Mouse (Mus musculus): ENCODE measurements at regions not wholly inside any gene's neighbourhood (a gene's known extent, or its start where the extent isn't known, plus 50 kb on each side); places are given as distances from the start of the nearest gene placed in this dataset.

GRCm38 (mm10) chr4:83957217-83957692, 431.9 kb downstream of the Ccdc171 start:
- no peak for ATAC-seq (ENCODE audit: insufficient number of reproducible peaks, low FRiP score, low TSS enrichment, low read depth)
- 20% methylated on average over 5 of the region's 5 CpGs for WGBS

GRCm38 (mm10) chr4:83966898-83967297, 441.6 kb downstream of the Ccdc171 start:
- no peak overlapping the region for H3K27ac ChIP-seq (replicated peaks)
- H3K4me2 ChIP-seq (replicated peaks) = no peak overlapping the region
- ATAC-seq (ENCODE audit: insufficient number of reproducible peaks, low FRiP score, low TSS enrichment, low read depth) = no peak
- H3K4me3 ChIP-seq (replicated peaks) = no peak overlapping the region
- WGBS = 71% methylated on average over 1 of the region's 1 CpGs
- no peaks in the 10 kb centered on the region for H3K9me3 ChIP-seq (replicated peaks)
- H3K27me3 ChIP-seq = no peaks in the 10 kb centered on the region
- H3K4me1 ChIP-seq = no peaks in the 10 kb centered on the region
- no peak overlapping the region for H3K9ac ChIP-seq
- H3K36me3 ChIP-seq = no peaks in the 10 kb centered on the region

More at GRCm38 (mm10) chr4:83957217-83957692, 431.9 kb downstream of the Ccdc171 start:
- Histone ChIP-seq H3K9ac (no peak overlapping the region), H3K36me3 (no peaks in the 10 kb centered on the region), H3K9me3 (replicated peaks) (no peaks in the 10 kb centered on the region), H3K27me3 (no peaks in the 10 kb centered on the region), H3K4me2 (replicated peaks) (no peak overlapping the region), H3K4me3 (replicated peaks) (no peak overlapping the region), H3K4me1 (peaks cover 6% of the 10 kb centered on the region; the same call in 1 of the 2 replicates), H3K27ac (replicated peaks) (no peak overlapping the region)

- Histone ChIP-seq H3K9ac (no peak overlapping the region), H3K9me3 (replicated peaks) (no peaks in the 10 kb centered on the region), H3K36me3 (no peaks in the 10 kb centered on the region), H3K4me3 (replicated peaks) (no peak overlapping the region), H3K27me3 (no peaks in the 10 kb centered on the region), H3K4me1 (peaks cover 4% of the 10 kb centered on the region; the same call in 1 of the 2 replicates), H3K4me2 (replicated peaks) (no peak overlapping the region), H3K27ac (replicated peaks) (no peak overlapping the region)
- WGBS = 82% methylated on average over 4 of the region's 4 CpGs
- no peak; the same call in 1 of the 2 replicates for ATAC-seq (ENCODE audit: insufficient number of reproducible peaks, low FRiP score, low TSS enrichment, low read depth)
These were observed 447.8 kb downstream of the Ccdc171 start for GRCm38 (mm10) chr4:83973162-83973561.

- H3K27ac ChIP-seq (replicated peaks) = no peak overlapping the region
- H3K9me3 ChIP-seq (replicated peaks) = no peaks in the 10 kb centered on the region
- 81% methylated on average over 7 of the region's 7 CpGs for WGBS
- H3K27me3 ChIP-seq = no peaks in the 10 kb centered on the region
- no peak for ATAC-seq (ENCODE audit: insufficient number of reproducible peaks, low FRiP score, low TSS enrichment, low read depth)
- no peak overlapping the region for H3K9ac ChIP-seq
- H3K4me1 ChIP-seq = peaks cover 8% of the 10 kb centered on the region
- H3K36me3 ChIP-seq = no peaks in the 10 kb centered on the region
- H3K4me2 ChIP-seq (replicated peaks) = no peak overlapping the region
- H3K4me3 ChIP-seq (replicated peaks) = no peak overlapping the region
These were observed 449.1 kb downstream of the Ccdc171 start for GRCm38 (mm10) chr4:83974214-83975012.

- Histone ChIP-seq H3K4me3 (replicated peaks) (no peak overlapping the region), H3K9me3 (replicated peaks) (no peaks in the 10 kb centered on the region), H3K36me3 (no peaks in the 10 kb centered on the region), H3K9ac (no peak overlapping the region), H3K27ac (replicated peaks) (no peak overlapping the region; the same call in 1 of the 2 replicates), H3K4me2 (replicated peaks) (no peak overlapping the region), H3K4me1 (peaks cover 9% of the 10 kb centered on the region), H3K27me3 (no peaks in the 10 kb centered on the region)
- ATAC-seq (ENCODE audit: insufficient number of reproducible peaks, low FRiP score, low TSS enrichment, low read depth) = no peak
- WGBS = 60% methylated on average over 5 of the region's 5 CpGs
These were observed 450.2 kb downstream of the Ccdc171 start for GRCm38 (mm10) chr4:83975569-83975968.

GRCm38 (mm10) chr4:83976067-83976466, 450.7 kb downstream of the Ccdc171 start:
- Histone ChIP-seq H3K36me3 (no peaks in the 10 kb centered on the region), H3K27ac (replicated peaks) (no peak overlapping the region; the same call in 1 of the 2 replicates), H3K4me1 (peaks cover 9% of the 10 kb centered on the region), H3K27me3 (no peaks in the 10 kb centered on the region), H3K9ac (no peak overlapping the region), H3K4me3 (replicated peaks) (no peak overlapping the region), H3K9me3 (replicated peaks) (no peaks in the 10 kb centered on the region), H3K4me2 (replicated peaks) (no peak overlapping the region)
- WGBS = 43% methylated on average over 12 of the region's 12 CpGs
- 0 out of 2 replicates have a peak, but pooled peaks have one; percentile 32 for ATAC-seq (ENCODE audit: insufficient number of reproducible peaks, low FRiP score, low TSS enrichment, low read depth)

- no peak overlapping the region for H3K4me3 ChIP-seq (replicated peaks)
- H3K4me2 ChIP-seq (replicated peaks) = no peak overlapping the region
- no peak for ATAC-seq (ENCODE audit: insufficient number of reproducible peaks, low FRiP score, low TSS enrichment, low read depth)
- no peak overlapping the region for H3K27ac ChIP-seq (replicated peaks)
- H3K27me3 ChIP-seq = no peaks in the 10 kb centered on the region
- H3K36me3 ChIP-seq = no peaks in the 10 kb centered on the region
- H3K4me1 ChIP-seq = peaks cover 9% of the 10 kb centered on the region
- WGBS = 58% methylated on average over 4 of the region's 4 CpGs
- H3K9ac ChIP-seq = no peak overlapping the region
- no peaks in the 10 kb centered on the region for H3K9me3 ChIP-seq (replicated peaks)
These were observed 453.7 kb downstream of the Ccdc171 start for GRCm38 (mm10) chr4:83979088-83979487.

- no peaks in the 10 kb centered on the region for H3K36me3 ChIP-seq
- no peak overlapping the region for H3K4me3 ChIP-seq (replicated peaks)
- H3K9ac ChIP-seq = no peak overlapping the region
- ATAC-seq (ENCODE audit: insufficient number of reproducible peaks, low FRiP score, low TSS enrichment, low read depth) = no peak
- peaks cover 31% of the 10 kb centered on the region for H3K4me1 ChIP-seq
- H3K4me2 ChIP-seq (replicated peaks) = no peak overlapping the region
- no peaks in the 10 kb centered on the region for H3K27me3 ChIP-seq
- no peak overlapping the region for H3K27ac ChIP-seq (replicated peaks)
- no peaks in the 10 kb centered on the region for H3K9me3 ChIP-seq (replicated peaks)
- 82% methylated on average over 15 of the region's 15 CpGs for WGBS
These were observed 459.5 kb downstream of the Ccdc171 start for GRCm38 (mm10) chr4:83984671-83985391.

GRCm38 (mm10) chr4:83985451-83985850, 460.1 kb downstream of the Ccdc171 start:
- H3K36me3 ChIP-seq = no peaks in the 10 kb centered on the region
- no peak overlapping the region for H3K9ac ChIP-seq
- no peak overlapping the region for H3K4me3 ChIP-seq (replicated peaks)
- no peak overlapping the region for H3K27ac ChIP-seq (replicated peaks)
- no peaks in the 10 kb centered on the region for H3K27me3 ChIP-seq
- H3K4me1 ChIP-seq = peaks cover 37% of the 10 kb centered on the region
- H3K4me2 ChIP-seq (replicated peaks) = no peak overlapping the region
- H3K9me3 ChIP-seq (replicated peaks) = no peaks in the 10 kb centered on the region
- no peak for ATAC-seq (ENCODE audit: insufficient number of reproducible peaks, low FRiP score, low TSS enrichment, low read depth)
- WGBS = 89% methylated on average over 5 of the region's 5 CpGs

- Histone ChIP-seq H3K4me1 (peaks cover 46% of the 10 kb centered on the region), H3K36me3 (no peaks in the 10 kb centered on the region), H3K4me2 (replicated peaks) (no peak overlapping the region), H3K4me3 (replicated peaks) (no peak overlapping the region), H3K9me3 (replicated peaks) (no peaks in the 10 kb centered on the region), H3K9ac (no peak overlapping the region), H3K27me3 (no peaks in the 10 kb centered on the region), H3K27ac (replicated peaks) (peak overlapping the region; percentile 71)
- no peak for ATAC-seq (ENCODE audit: insufficient number of reproducible peaks, low FRiP score, low TSS enrichment, low read depth)
- 77% methylated on average over 13 of the region's 13 CpGs for whole genome bisulfite sequencing
These were observed 461.8 kb downstream of the Ccdc171 start for GRCm38 (mm10) chr4:83986951-83987822.

GRCm38 (mm10) chr4:83987846-83988245, 462.5 kb downstream of the Ccdc171 start:
- Histone ChIP-seq H3K4me1 (peaks cover 46% of the 10 kb centered on the region), H3K9ac (no peak overlapping the region), H3K27me3 (no peaks in the 10 kb centered on the region), H3K36me3 (no peaks in the 10 kb centered on the region), H3K4me2 (replicated peaks) (0 out of 2 replicates have a peak overlapping the region, but pooled peaks have one; percentile 2), H3K9me3 (replicated peaks) (no peaks in the 10 kb centered on the region), H3K4me3 (replicated peaks) (no peak overlapping the region), H3K27ac (replicated peaks) (peak overlapping the region; percentile 71)
- 39% methylated on average over 11 of the region's 12 CpGs for WGBS
- ATAC-seq (ENCODE audit: insufficient number of reproducible peaks, low FRiP score, low TSS enrichment, low read depth) = no peak

All from embryonic facial prominence, embryonic 15.5 days (tissue).